Mouse (Mus musculus) erythroblast, embryonic 14.5 days (primary cell): Measurements from ENCODE around the gene Gns. TPM values are rescaled to one million over a fixed set of nuclear protein-coding genes. Genes with fewer than 3 reads are reported as not detected.

Source experiments
- H3K27me3 ChIP-seq: 2 replicates; pipeline ENCODE4 v1.6.1; 2012; ENCODE audit warnings: inconsistent platforms; ENCODE audit not compliant: control insufficient read depth
- H3K36me3 ChIP-seq: 2 replicates; pipeline ENCODE4 v1.6.1; 2012; ENCODE audit warnings: mild to moderate bottlenecking, inconsistent platforms; ENCODE audit not compliant: control insufficient read depth
- H3K4me1 ChIP-seq: 2 replicates; pipeline ENCODE4 v1.6.1; 2012; ENCODE audit warnings: inconsistent platforms; ENCODE audit not compliant: control insufficient read depth
- H3K4me3 ChIP-seq: replicated peaks from 2 replicates; pipeline ENCODE3; 2012; ENCODE audit warnings: moderate library complexity, mild to moderate bottlenecking, inconsistent platforms
- H3K9me3 ChIP-seq: 2 replicates; pipeline ENCODE4 v1.6.1; 2012; ENCODE audit warnings: low read length, inconsistent platforms, mixed read lengths; ENCODE audit not compliant: control insufficient read depth
- GATA1 ChIP-seq: IDR thresholded peaks from 2 replicates; pipeline ENCODE4 v1.6.1; 2012; ENCODE audit warnings: low read length, inconsistent platforms, mixed read lengths
- TAL1 ChIP-seq: IDR thresholded peaks from 3 replicates; pipeline ENCODE4 v1.6.1; 2012; ENCODE audit warnings: low read length, inconsistent platforms, mixed read lengths
- polyA plus RNA-seq: library from polyadenylated mRNA; stranded (reverse); fragments of >175 nt; gene quantifications from 2 replicates; pipeline ENCODE4 v1.2.3, GENCODE M21; 2012

Gene Gns
- polyA plus RNA-seq, 1 experiment: 0.21 TPM

DNA sequence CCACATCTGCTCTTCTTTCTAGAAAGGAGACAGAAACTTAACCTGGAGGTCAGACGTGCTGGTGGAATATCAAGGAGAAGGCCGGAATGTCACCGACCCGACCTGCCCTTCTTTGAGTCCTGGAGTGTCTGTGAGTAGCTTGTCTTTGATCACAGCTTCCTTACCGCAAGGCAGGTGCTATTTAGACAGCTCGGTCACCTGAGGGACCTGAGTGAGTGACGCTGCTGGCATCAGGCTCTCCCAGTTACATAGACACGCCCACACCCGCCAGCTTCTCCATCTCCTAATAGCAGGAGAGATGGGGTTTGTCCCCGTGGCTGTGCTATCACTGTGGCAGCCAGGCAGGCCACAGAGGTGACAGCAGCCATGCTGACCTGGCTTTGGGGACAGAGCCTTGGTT lies 25.7 kb downstream of the Gns start:
- H3K27me3 ChIP-seq: no peaks in the 10 kb centered on the region
- peaks cover 78% of the 10 kb centered on the region for H3K36me3 ChIP-seq
- H3K9me3 ChIP-seq: no peaks in the 10 kb centered on the region
- no peaks in the 10 kb centered on the region for H3K4me1 ChIP-seq
- no peak overlapping the region for H3K4me3 ChIP-seq
- TF ChIP-seq GATA1: no peak
- no peak for TF ChIP-seq TAL1

DNA sequence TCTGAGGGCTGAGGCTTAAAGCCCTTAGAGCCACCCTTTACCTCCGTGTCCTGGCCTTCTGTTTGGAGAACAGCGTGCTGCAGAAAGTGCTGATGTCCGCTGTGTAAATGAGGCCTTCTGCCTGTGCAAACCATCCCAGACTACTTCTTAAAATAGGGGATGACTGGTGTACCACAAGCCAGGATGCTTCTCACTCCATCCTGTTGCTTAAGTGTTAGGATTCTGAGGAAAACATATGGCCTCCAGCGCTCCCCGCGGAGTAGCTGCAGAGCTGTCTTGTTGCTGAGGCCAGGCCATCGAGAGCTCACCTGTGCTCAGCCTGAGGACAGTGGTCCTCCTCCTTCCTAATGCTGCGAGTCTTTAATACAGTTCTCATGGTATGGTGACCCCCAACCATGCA lies 27.0 kb downstream of the Gns start:
- Histone ChIP-seq H3K4me3 (no peak overlapping the region), H3K4me1 (no peaks in the 10 kb centered on the region), H3K36me3 (peaks cover 82% of the 10 kb centered on the region), H3K9me3 (no peaks in the 10 kb centered on the region), H3K27me3 (no peaks in the 10 kb centered on the region)
- TF ChIP-seq GATA1: no peak
- no peak for TF ChIP-seq TAL1

DNA sequence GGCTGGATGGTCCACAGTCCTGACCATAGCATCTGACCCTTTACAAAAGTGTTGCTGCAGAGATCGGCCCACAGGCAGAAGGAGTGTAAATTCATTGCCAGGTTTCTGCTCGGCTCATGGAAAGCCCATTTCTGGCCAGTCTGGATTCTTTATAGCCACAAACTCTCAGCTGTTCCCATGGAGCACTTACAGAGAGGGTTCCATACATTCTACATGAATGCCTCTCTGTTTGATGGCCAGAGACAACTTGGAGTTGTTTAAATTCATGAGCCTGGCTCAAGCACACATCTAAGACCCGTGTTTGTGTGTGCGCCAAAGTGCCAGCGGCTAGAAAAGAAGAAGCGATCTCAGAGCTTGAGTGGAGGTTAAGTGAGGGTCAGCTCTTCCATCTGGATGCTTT lies 29.4 kb downstream of the Gns start:
- TF ChIP-seq GATA1: no peak
- no peak overlapping the region for H3K4me3 ChIP-seq
- H3K4me1 ChIP-seq: no peaks in the 10 kb centered on the region
- H3K36me3 ChIP-seq: peaks cover 65% of the 10 kb centered on the region
- no peaks in the 10 kb centered on the region for H3K27me3 ChIP-seq
- no peaks in the 10 kb centered on the region for H3K9me3 ChIP-seq

DNA sequence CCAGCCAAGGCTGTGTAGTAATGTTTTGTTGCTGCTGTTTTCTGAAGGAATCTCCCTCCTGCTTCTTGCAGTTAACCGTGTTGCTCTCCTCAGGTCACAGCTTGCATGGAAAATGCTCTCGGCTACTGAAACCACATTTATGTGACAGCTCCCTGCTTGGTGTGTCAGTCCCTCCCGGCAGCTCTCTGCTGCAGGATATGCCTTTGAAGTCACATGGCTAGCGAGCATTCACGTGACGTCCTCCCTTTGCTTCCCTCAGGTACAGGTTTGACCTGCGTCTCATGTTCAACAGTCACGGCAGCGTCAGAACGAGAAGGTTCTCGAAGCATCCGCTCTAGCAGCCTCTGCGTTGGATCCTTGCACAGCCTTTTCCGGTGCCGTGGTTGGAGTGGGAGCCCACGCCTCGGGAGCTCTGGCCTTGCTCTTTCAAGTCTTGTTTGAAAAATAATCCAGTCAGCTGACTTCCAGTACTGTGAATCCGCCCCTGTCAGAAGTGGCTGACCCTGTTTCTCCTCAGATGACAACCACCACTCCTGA lies 30.0 kb downstream of the Gns start:
- Histone ChIP-seq H3K4me3 (no peak overlapping the region), H3K9me3 (no peaks in the 10 kb centered on the region), H3K4me1 (no peaks in the 10 kb centered on the region), H3K36me3 (peaks cover 60% of the 10 kb centered on the region), H3K27me3 (no peaks in the 10 kb centered on the region)
- no peak for TF ChIP-seq GATA1
- no peak for TF ChIP-seq TAL1

DNA sequence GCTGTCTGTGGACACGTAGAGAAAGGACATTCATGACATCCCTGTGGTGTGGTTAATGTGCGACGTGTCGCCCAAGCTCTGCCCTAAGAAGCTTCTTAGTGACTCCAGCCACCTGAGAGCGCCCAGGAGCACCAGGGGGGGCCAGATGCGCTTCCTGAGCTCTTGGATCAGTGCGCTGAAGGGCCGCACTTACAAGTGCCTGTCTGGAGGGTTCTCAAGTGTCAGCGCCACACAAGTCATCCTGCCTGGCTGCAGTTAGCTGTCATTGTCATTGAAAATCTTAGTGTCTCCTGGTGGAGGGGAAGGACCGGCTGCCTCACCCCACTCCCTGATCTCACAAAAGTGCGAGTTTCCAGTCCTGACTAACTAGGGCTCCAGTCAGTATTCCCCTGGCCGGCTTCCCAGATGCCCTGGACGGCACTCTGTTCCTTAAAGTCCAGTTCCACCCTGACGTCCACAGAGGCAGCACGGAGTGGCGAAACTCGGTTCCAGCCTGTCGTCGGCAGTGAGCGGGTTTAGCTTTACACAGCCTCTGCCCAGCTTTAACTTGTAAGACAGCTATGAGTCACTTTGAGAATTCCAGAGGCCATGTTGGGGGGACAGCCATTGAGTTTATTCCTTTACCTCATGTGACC lies 30.8 kb downstream of the Gns start:
- TF ChIP-seq GATA1 (no peak), TAL1 (no peak)
- H3K9me3 ChIP-seq: no peaks in the 10 kb centered on the region
- H3K27me3 ChIP-seq: no peaks in the 10 kb centered on the region
- H3K4me1 ChIP-seq: no peaks in the 10 kb centered on the region
- no peak overlapping the region for H3K4me3 ChIP-seq
- peaks cover 52% of the 10 kb centered on the region for H3K36me3 ChIP-seq

DNA sequence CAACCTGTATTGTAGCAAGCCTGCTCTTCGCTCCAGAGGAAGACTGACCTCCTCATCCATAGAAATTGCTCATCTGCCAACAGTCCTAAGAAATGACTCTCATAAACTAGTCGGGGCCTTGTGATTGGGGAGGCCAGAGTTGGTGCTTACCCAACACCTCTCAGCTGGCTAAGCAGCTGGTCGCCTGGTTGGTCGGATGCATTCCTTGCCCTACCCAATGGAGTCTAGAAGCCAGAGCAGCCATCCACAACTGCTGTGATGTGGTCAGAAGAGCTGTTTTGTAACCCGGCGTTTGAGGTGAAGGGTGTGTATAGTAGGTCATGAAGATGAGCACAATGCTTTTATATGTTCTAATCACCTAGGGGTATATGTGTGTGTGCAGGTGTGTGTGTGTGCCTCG lies 33.7 kb downstream of the Gns start:
- Histone ChIP-seq H3K9me3 (no peaks in the 10 kb centered on the region), H3K27me3 (no peaks in the 10 kb centered on the region), H3K4me3 (no peak overlapping the region), H3K36me3 (peaks cover 22% of the 10 kb centered on the region), H3K4me1 (no peaks in the 10 kb centered on the region)
- no peak for TF ChIP-seq GATA1
- TF ChIP-seq TAL1: no peak

DNA sequence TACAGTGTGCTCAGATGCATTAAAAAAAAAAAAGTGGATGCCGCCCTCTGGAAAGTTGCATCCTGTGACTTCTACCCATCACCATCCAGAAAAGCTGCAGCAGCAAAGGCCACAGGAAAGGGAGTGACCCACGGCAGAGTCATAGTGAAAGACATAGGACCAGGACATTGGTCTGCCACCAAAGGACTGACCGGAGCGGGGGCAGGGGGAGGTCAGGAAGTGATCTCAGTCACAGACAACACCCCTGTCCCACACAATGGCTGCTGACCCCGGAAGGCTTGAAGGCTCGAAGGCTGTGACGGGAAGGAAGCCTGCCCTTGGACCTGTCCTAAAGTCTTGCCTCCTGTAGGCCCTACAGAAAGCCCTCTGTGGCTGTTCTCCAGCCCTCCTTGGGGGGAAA lies 36.1 kb downstream of the Gns start:
- no peaks in the 10 kb centered on the region for H3K9me3 ChIP-seq

DNA sequence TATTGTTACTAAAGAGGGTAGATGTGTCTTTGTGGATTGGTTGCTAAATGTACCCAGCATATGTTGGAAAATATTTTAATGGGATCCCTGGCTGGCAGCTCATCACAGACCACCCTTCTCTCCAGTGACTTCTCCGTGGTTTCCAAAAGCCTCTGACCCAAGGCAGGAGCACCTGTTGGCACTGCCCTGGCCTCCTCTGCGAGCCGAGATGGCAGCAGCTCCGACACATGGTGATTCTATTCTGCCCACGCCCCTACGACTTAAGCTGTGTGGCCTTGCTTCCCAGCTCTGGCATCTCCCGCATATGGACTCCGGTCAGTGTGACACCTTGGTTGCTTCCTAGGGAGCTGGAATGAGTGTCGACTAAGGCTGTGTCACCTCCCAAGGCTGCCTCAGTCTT lies 38.2 kb downstream of the Gns start:
- no peak overlapping the region for H3K4me3 ChIP-seq
- H3K9me3 ChIP-seq: no peaks in the 10 kb centered on the region
- TF ChIP-seq GATA1 (no peak), TAL1 (no peak)
- H3K36me3 ChIP-seq: no peaks in the 10 kb centered on the region
- no peaks in the 10 kb centered on the region for H3K27me3 ChIP-seq
- H3K4me1 ChIP-seq: no peaks in the 10 kb centered on the region

More for the DNA sequence above, 36.1 kb downstream of the Gns start:
- Histone ChIP-seq H3K36me3 (peaks cover 2% of the 10 kb centered on the region), H3K27me3 (no peaks in the 10 kb centered on the region), H3K4me3 (no peak overlapping the region), H3K4me1 (no peaks in the 10 kb centered on the region)
- no peak for TF ChIP-seq GATA1
- TF ChIP-seq TAL1: no peak

DNA sequence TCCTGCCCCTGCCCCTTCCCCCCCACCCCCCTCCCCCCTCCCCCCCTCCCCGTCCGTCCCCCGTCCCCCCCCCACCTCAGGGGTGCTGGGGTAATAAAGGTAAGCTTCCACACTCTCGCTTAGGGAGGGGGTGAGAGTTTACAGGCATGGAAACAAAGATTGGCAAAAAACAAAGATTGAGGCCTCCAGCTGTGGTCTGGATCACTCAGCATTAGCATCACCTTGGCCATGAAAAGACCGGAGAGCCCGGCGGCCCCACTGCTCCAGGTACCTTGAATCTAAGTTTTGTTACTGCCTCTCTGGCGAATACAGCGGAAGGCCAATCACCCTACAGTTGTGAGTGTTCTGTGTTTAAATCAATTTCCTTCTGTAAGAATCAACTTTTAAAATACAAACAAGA lies 39.1 kb downstream of the Gns start:
- Histone ChIP-seq H3K36me3 (no peaks in the 10 kb centered on the region), H3K27me3 (no peaks in the 10 kb centered on the region), H3K4me1 (no peaks in the 10 kb centered on the region), H3K4me3 (no peak overlapping the region), H3K9me3 (no peaks in the 10 kb centered on the region)
- TF ChIP-seq GATA1 (no peak), TAL1 (no peak)

DNA sequence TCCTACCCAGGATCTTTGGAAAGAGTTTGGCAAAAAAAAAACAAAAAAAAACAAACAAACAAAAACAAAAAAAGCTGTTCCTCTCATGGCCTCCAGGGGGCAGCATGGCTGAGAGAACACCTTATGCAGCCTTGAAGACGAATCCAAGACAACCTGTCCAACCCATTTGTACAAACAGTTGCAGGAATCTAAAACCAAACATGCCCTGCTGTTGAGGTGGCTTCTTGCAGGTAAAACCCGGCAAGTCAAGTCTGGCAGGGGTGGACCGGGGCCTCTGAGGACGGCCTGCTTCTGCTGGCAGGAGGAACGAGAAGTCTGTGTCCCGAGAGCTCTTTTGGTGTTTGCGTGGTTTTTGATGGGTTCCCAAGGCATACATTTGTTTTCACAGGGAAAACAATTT lies 44.8 kb downstream of the Gns start:
- Histone ChIP-seq H3K4me1 (no peaks in the 10 kb centered on the region), H3K4me3 (no peak overlapping the region), H3K27me3 (no peaks in the 10 kb centered on the region), H3K36me3 (peaks cover 8% of the 10 kb centered on the region; the same call in 1 of the 2 replicates), H3K9me3 (no peaks in the 10 kb centered on the region)
- TF ChIP-seq GATA1 (no peak), TAL1 (no peak)
